Mouse (Mus musculus): ENCODE measurements around the gene A630076J17Rik.

A630076J17Rik gene

DNA sequence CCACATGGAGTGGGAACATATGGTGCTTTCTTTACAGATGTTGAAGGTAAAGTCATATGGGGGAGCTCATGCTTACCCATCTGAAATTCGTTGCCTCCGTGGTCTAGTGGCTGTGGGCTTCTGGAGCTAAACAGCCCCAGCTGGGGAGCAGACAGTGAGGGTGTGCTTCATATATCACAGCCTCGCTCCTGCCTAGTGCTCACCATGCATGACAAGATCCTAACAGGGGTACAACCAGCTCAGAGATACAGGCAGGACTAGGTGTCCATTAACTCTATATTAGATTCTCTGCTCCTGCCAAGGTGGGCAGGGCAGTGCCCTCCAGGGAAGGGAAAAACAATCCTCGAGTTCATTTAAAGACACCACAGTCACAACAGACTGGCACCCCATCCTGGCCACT, 788 bp downstream of the A630076J17Rik start:
- no peak for DNase-seq

GRCm38 (mm10) chr3:107233351-107233813, 3.0 kb downstream of the A630076J17Rik start:
- peak; percentile 68 to 87 for DNase-seq

- DNase-seq: no peak
Observed at GRCm38 (mm10) chr3:107233945-107234344, 3.5 kb downstream of the A630076J17Rik start.

DNA sequence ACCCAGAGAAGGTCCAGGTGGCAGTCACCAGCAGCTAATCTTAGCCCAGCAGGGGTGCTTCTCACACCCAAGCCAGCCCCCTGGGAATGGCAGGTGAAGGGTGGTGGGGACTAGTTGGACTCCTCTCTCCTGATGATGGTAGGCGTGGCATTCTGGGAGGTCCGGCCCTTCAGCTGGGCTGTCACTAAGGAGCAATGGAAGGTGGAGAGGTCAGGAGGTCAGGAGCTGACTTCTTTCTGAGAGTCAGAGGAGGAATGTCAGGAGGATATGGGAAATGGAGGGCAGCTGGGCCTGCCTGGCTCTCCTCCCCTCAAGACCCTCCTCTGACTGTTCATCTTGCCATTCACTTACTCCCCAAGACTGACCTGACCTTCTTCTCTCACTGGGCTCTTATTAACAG, 7.6 kb downstream of the A630076J17Rik start:
- peak in 1 of 2 experiments; percentile 59 for DNase-seq

DNA sequence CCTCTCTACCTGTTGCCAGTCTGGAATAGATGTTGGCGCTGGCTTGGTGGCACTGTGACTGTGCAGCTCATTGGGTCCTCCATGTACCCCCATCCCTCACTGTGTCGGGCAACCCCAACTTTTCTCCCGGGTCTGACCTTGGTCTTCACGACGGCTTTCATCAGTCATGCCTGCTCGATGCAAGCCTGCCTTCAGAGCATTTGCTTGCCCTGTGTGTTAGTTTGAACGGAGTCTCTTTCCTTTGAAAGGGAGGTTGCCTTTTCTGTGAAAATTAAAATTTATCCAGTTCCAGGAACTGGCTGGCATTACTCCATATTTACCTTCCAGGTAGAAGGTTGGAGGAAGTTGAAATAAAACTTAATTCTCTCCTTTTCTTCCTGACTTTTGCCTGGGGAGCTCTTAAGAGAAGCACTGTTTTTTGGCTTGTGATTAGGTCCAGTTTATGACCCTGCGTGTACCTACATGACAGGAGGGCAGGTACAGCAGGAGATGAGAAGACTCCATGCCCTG, 8.1 kb downstream of the A630076J17Rik start:
- peak in 1 of 2 experiments; percentile 58 for DNase-seq

GRCm38 (mm10) chr3:107239607-107240006, 9.2 kb downstream of the A630076J17Rik start, which contains the start of gene Prok1:
Gene Prok1 (minus strand): TSS chr3:107239707.
- DNase-seq: no peak

- peak; percentile 42 to 74 for DNase-seq
Observed at GRCm38 (mm10) chr3:107241389-107242094, 11.1 kb downstream of the A630076J17Rik start.

DNA sequence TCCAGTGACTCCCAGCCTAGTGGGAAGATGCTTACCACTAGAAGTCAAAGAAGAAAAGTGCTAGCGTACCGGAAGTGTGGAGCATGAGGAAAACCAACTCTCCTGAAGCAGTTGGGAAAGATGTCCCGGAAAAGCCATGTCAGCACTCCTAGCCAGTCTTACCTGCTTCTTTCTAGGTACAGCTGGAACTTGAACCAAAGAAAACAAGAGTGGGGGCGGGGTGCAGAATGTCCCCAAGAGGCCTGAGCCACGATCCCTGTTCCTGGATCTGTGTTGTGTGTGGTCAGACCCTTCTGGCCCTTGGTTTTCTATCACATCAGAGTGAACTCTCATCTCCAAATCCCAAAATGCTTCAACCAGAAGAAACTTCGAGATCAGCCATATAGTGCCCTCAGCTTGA, 16.5 kb downstream of the A630076J17Rik start:
- DNase-seq: peak in 1 of 2 experiments; percentile 65

DNA sequence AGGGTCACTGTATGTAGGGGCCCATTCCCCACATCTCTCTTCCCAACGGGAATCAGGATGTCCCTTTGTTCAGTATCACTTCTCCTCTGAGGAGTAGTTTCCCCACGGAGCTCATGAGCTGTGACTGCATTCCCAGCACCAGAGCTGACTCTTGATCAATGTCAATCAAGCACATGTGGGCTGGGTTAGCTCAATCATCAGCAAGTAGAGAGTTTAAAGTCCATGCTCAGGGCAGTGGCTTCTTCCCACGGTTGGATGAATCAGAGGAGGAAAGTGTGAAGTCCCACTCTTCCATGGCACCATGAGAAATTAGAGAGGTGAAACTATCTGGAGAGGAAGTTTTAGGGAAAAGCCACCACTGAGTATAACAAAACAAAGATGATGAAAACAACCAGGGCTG, 18.6 kb downstream of the A630076J17Rik start:
- peak; percentile 63 to 68 for DNase-seq

GRCm38 (mm10) chr3:107250320-107250719, 19.9 kb downstream of the A630076J17Rik start:
- DNase-seq: no peak

GRCm38 (mm10) chr3:107252035-107252434, 21.6 kb downstream of the A630076J17Rik start:
- peak in 1 of 2 experiments; percentile 29 for DNase-seq

DNA sequence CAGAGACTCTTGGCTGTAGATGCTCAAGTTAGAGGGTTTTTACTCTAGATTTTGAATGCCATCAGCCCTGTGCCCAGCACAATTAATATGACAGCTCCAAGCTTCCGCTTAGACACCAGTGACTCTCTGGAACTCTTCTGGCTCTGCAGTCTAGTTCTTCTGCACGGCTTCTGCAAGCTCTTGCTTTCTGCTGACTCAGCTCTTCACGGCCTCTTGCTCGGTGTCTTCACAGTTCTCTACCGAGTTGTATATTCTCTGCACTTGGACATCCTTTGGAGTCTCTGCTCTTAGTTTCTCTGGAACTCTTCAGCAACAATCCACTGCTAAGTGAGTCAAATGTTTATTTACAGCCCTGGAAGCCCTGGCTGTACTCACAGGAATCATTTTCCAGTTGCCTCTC, 23.5 kb downstream of the A630076J17Rik start:
- no peak for DNase-seq

DNA sequence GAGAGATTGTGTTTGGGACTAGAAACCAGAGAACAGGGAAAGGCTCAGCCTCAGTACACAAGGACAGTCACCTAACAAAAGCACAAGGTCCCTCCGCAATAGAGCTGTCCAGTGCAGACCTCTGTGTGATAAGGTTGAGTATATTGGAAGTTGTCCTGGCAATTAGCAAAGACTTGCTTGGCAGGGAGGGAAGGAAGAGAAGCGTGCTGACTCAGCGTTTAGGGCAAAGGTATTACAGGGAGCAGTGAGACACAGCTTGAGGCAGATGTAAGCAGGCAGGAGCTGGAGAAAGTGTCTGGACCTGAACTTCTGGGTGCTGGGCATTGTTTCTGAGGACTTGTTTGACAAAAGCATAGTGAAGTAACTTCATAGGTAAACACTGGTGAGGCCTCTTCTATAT, 25.6 kb downstream of the A630076J17Rik start:
- DNase-seq: no peak

DNA sequence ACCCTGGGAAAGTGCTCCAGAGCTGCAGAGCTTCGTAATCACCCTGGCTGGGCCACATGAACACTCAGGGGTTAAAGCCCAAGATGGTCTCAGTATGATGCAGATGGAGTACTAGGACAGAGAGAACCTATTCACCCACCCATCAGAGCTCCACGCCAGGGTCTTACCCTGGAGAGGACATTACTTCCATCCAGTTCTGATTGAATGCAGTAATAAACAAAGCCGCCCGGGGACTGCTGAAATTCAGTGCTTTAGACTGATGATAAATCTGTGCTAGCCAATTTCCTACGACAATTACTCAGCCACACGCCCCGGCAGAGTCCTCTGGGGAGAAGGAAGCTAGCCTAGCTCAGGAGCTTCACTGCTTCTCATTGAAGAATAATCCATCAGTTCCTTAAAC, 26.3 kb downstream of the A630076J17Rik start:
- DNase-seq: no peak

DNA sequence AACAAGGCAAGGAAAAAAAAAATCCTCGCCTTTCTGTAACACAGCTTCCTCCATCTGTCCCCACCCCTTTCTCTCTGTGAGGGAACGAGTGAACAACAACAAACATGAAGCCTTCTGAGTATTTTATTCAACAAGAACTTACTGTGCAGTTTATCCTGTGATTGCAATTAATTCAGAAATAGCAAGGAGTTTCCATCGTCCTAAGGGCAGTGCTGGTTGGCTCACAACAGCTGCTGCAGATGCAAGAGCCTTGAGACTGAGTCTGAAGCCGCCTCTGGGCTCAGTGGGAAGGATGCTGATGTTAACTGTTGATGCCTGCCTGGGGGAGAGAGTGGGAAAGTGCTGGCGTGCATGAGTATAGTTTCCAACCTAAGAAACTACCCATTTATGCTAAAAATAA, 27.5 kb downstream of the A630076J17Rik start:
- no peak for DNase-seq

GRCm38 (mm10) chr3:107260956-107261850, 30.8 kb downstream of the A630076J17Rik start:
- peak in 1 of 2 experiments; percentile 23 for DNase-seq

DNA sequence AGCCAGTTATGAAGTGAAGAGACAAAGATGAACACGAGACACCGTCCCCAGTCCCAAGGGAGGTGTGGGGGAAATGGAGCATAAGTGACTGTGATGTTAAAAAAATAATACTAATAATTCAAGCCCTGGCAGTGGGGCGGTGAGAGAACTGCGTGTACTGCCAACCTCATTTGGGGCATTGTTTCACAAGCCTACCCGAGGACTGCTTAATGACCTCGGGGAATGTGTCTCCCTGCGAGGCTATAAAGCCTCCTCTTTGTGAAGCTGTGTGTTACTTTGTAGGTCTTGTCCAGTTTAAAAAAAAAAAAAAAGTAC, 31.4 kb downstream of the A630076J17Rik start:
- DNase-seq: peak in 1 of 2 experiments; percentile 29

GRCm38 (mm10) chr3:107266814-107267345, 36.5 kb downstream of the A630076J17Rik start:
- no peak for DNase-seq

- no peak for DNase-seq
Observed at GRCm38 (mm10) chr3:107272433-107272832, 42.0 kb downstream of the A630076J17Rik start.

DNA sequence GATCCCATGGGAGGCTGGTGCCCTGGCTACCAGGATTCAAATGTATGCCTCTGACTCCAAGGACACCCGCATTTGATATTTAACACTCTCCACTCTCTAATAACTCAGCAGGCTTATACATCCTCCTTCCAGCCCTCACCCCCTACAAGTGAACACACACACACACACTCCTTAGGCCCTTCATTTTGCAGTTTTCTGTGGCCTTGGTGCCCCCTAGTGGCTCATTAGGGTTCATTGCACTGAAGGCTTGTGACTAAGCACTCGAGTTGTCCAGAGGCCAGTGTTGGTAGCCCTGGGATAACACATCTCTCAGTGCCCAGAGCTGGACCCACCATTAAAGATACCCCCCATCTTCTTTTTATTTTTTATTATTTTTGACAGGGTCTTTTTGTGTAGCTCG, 43.4 kb downstream of the A630076J17Rik start:
- peak; percentile 76 to 77 for DNase-seq

- no peak for DNase-seq
Observed at GRCm38 (mm10) chr3:107275351-107275750, 44.9 kb downstream of the A630076J17Rik start.

DNA sequence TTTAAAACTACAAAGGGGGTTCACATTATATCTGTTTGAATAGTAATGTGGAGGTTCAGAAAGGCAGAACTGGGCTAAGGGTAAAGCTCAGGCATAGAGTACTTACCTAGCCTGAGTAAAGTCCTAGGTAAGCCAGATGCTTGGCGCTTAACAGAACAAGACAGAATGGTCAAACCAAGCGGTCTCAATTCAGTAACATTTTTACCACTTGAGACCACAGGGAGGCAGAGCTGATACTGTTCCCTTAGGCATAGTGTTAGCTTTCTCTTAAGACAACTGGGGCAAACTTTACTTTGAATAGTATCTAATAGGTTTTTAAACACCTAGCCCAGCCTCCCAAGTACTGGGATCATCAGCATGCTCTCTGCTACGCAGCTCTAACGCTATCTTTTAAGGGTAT, 45.6 kb downstream of the A630076J17Rik start:
- peak; percentile 36 to 51 for DNase-seq

- DNase-seq: no peak
Observed at GRCm38 (mm10) chr3:107276626-107277025, 46.2 kb downstream of the A630076J17Rik start.

Measured in kidney, postnatal 36 days (tissue).